Mouse (Mus musculus): ENCODE results near the gene 5031439G07Rik.

The 5031439G07Rik gene

DNA sequence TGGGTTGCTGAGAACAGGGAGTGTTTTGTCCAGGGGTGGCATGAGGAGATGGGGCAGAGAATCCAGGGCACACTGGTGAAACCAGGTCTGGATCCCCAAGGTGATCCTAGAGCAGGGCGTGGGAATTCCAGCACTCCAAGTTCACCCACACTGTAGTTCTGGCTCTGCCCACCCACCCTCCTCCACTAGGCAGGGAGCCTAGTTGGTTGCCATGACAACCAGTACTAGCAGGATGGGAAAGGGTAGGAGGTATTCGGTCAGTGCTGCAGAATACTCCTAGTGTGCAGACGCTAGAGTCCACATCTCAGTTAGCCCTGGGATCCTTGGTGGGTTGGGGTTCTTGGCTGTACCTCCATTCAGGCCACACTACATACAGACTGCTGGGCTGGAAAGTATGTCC lies 30.5 kb downstream of the 5031439G07Rik start:
- no peak for DNase-seq (ENCODE audit: low spot score in 2 of 2)

DNA sequence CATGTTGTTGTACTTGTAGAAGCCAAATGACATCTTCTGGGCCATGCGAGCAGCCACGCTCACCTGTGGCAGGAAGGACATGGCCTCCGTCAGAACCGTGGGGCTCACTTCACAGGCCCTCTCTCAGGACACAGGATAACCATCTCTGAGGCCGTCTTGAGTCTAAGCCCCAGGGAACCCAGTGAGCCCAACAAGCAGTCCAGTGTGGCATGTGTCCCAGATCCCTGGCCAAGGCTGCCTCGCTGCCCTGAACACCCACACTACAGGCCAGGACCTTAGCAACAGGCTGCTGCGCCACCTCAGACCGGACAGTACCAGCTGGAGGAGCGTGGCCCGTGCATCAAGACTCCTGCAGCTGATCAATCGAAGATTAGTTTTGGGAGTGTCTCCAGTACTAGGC lies 35.1 kb downstream of the 5031439G07Rik start:
- DNase-seq (ENCODE audit: low spot score in 2 of 2) = no peak

DNA sequence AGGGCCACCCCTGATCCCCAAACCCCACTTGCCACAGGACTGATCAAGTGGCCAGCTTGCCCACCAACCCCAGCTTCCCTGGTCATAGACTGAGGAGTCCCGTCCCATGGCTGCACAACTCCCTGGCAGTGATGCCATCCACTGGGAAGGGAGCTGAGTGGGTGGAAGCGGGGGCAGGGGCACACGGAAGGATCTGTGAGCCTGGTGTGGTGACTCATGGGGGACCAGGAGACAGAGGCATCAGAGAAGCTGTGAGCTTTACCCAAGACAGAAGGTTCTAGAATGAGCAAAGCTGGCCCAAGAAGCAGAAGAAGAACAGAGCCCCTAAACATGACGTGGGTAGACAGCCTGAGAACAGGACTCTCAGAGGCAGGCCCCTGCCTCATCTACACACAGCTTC lies 38.3 kb downstream of the 5031439G07Rik start:
- no peak for DNase-seq (ENCODE audit: low spot score in 2 of 2)

DNA sequence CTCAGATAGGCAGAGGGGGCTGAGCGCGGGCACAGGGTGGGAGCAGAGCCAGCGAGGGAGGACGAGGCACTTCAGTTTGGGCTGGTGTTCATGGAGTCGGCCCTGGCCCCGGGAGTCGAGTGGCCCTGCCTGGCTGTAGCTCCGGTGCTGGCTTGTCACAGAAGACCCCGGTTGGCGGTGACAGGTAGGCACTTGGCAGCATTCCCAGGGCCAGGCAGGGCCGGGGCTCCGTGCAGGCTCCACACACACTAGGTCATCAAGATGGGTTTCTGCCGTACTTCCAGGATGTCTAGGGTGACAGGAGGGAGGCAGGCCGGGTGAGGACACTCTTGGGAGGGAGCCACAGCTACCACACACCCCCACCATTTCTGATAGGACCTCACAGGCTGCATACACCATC lies 39.4 kb downstream of the 5031439G07Rik start:
- DNase-seq (ENCODE audit: low spot score in 2 of 2) = no peak

DNA sequence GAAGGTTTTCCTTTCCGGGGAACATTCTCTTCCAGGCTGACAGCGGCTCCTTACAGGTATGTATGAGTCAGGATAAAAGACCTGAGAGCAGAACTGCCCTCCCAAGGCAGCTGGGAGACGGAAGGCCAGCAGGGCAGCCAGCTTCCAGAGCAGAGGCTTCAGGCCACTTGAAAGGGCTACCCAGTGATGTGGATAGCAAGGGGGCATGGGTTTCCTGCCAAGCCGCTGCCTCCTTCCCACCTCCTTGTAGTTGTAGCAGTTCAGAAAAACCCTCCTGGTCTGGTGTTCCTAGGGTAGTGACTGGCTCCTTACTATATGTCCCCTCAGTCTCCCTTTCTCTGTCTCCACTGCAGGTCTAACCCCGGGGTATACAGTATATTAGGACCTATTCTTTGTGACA lies 44.0 kb downstream of the 5031439G07Rik start:
- no peak for DNase-seq (ENCODE audit: low spot score in 2 of 2)

DNA sequence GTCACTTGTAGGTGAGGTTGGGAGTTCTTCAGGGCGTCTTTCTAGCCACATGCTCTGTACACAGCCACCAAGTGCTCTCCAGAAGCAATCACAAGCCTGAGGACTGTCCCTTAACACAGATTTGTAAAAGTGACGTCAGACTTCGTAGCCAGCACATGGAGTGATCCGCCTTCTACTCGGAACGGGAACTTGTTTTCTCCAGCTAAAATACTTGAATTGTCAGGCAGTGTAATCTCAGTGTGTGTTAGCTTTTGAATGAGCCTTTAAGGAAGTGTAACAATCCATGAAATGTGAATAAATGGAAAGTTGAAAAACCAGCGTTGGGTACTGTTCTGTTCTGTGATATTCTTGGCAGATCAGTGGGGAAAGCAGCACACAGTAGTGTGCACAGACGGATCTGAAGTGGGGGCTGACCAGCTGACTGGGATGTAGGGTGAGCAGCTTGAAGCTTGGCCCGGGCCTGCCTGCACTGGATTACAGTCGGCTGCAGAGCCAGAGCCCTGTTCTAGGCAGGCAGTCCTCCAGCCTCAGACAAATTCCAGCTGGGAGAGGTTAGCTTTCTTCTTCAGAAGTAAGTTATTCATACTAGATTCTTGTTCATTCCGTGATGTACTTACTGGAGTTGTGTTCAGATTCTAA lies 45.6 kb downstream of the 5031439G07Rik start:
- DNase-seq (ENCODE audit: low spot score in 2 of 2) = peak; percentile 15 to 44

DNA sequence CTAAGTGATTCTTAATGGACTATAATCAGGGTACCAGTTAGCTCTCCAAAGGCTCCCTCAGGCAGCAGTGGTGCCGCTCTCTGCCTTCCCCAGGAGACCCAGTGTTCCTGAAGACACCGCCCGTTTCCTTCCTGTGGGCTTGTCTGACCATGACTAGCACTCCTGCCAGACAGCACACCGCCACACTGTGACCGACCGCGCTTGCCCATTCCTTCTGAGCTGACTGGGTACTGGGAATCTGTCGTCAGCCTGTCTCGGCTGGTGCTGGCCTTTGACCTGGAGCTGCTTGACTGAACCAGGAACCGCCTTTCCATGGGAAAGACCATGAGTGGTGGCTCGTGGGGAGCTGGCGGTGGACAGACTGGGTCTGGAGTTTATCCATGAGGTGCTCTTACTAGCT lies 48.2 kb downstream of the 5031439G07Rik start:
- DNase-seq (ENCODE audit: low spot score in 2 of 2) = peak; percentile 26 to 54

DNA sequence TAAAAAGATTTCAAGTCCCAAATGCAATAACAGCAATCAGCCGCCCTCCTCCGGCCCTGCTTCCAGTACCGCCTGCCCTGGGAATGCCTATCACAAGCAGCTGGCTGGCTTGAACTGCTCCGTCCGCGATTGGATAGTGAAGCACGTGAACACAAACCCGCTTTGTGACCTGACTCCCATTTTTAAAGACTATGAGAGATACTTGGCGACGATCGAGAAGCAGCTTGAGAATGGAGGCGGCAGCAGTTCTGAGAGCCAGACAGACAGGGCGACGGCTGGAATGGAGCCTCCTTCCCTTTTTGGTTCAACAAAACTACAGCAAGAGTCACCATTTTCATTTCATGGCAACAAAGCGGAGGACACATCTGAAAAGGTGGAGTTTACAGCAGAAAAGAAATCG lies 53.5 kb downstream of the 5031439G07Rik start:
- DNase-seq (ENCODE audit: low spot score in 2 of 2) = no peak

DNA sequence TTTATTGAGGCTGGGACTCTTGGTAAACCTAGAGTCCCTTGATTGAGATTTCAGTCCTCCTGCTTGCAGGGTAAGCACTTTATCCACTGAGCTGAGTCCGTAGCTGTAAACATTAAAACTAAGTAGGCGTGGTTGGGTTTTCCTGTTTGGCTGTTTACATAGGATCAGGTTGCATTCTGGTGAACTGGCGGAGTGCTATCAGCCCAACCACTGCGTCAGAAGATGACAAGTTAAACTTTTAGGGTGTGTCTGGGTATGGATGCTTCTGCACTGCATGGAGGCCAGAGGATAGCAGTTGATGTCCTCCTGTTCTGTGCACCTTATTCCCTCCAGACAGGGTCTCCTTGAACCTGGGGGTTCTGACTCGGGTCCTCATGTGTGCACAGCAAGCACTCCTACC lies 56.0 kb downstream of the 5031439G07Rik start:
- no peak for DNase-seq (ENCODE audit: low spot score in 2 of 2)

DNA sequence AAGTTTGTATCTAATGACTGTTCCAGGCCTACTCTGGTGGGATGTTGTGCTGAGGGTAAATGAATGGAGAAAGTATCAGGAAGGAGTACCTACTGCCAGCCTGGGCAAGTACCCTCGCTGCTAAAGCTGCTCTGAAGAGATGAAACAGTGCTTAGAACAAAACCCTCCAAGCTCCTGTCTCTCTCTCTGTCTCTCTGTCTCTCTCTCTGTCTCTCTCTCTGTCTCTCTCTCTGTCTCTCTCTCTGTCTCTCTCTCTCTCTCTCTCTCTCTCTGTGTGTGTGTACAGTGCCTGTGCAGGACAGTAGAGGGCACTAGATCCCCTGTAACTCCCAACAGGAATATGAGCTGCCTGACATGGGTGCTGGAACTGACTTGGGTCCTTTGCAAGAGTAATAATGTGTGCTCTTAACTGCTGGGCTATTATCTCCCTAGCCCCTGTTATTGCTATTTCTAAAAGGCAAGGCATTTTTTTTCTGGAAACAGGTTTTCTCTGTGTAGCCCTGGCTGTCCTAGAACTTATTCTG lies 62.8 kb downstream of the 5031439G07Rik start:
- no peak for DNase-seq (ENCODE audit: low spot score in 2 of 2)

DNA sequence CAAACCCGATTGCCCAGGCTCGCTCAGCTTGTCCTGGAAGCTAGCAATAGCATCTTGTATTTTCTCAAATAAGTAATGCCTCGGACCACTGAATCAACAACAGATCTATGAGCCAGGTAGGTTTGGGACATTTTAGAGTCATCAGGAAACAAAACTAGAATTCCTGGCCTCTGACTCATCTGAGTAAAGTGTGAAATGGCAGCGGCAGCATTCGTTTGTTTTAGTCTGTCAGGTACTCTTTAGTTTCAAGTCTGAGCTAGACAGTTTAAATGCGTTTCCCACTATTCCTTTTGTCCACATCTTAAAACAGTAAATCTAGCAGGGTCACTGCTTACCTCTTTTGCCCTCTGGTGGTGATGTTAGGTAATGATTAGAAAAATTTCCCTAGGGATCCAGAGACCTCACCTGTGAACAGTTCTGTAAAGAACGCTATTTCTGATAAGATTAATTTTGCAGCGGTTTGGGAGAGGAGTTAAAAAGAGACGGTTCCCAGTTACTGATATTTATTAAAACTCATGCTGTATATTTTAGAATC lies 63.5 kb downstream of the 5031439G07Rik start:
- peak; percentile 25 to 27 for DNase-seq (ENCODE audit: low spot score in 2 of 2)

DNA sequence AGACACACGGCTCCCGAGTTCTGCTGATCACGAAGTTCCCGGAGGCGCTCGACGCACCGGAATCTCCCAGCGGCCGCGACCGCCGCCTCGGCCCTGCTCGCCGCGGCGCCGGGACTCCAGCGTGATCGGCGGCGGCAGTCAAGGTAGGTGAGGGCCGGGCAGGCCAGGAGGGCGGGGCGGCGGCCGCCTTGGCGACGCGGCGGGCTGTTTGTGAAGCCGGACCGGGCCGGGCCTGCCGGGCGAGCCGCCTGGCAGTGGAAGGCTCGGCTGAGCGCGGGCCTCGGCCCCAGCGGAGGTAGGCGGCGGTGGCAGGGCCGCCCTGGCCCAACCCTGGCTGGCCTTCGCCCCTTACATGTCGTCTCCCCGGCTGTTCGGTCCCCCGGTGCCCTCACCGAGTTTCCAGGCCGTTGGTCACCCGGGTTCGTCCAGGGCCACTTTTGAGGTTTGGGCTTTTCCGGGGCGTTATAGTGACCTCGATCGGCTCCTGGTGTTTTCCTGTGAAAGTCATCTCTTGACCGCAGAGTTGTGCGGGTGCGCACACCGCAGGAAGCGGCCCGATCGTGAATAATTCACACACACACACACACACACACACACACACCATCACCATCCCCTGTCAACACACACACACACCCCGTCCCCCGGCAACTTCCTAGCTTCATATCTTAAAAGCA lies 64.7 kb downstream of the 5031439G07Rik start:
- DNase-seq (ENCODE audit: low spot score in 2 of 2) = peak in 1 of 2 experiments; percentile 17

DNA sequence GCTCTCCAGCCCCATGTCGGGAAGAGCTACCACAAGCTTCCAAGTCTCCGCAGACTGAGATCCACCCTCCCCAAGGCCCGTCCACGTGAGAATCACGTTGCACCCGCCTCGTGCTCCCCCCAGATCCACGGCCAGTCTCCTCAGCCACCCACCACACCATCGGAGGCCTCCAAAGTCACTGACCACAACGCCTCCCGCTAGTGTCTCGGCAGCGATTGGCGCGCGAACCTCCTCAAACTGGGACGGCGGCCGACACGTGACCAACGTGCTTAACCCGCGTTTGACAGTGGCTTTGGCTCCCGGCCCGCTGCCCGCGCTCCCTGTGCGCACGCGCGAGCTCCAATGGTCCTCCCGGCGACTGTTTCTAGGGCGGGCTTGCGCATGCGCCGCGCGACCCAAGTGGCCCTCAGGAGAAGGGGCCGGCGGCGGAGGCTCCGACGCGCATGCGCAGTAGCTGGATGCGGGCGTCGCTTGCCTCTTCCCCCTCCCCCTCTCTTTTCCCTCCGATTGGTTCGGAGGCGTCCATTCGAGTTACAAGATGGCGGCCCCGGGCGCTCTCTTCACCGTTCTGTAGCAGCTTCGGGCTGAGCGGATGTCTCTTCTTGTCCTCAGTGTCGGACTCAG lies 65.4 kb downstream of the 5031439G07Rik start, which contains the start of gene Nup50:
Gene Nup50, plus strand, starts transcription at position 528 of the 624 bp plus-strand sequence.
- DNase-seq (ENCODE audit: low spot score in 2 of 2) = peak; percentile 100

DNA sequence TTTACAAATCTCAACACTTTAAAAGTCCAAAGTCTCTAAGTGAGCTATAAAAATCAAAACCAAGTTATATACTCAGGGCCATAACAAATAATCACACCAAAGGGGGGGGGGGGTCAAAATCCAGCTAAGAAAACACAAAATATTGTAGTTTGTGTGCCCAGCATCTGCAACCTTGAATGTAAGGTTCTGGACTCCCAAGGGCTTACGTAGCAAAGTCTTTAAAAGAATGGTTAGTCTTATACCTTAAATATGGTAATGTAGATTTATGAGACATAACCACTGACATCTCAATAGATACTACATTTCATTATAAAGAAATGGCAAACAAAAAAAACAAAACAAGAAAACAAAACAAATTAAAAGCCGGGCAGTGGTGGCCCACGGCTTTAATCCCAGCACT lies 68.4 kb downstream of the 5031439G07Rik start, which contains the start of gene Gm29666:
Gene Gm29666, minus strand, starts transcription at position 101 of the 400 bp plus-strand sequence.
- no peak for DNase-seq (ENCODE audit: low spot score in 2 of 2)

DNA sequence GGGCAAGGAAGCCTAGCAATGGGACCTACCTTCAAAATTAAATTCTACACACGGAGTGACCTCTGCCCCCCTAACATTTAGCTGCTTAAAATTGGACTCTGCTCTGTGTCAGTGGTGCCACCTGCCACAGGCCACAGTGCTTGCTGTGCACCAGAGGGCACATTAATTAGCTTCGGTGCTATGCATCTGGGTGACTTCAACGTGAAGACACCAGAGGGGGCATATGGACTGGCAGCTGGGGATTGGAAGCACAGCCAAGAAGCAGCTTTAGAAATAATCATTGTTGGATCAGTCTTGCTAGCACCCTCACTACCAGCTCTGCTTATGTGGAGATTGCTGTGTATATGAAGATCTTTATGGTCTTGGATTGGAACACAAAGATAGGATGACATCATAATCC lies 75.2 kb downstream of the 5031439G07Rik start:
- no peak for DNase-seq (ENCODE audit: low spot score in 2 of 2)

DNA sequence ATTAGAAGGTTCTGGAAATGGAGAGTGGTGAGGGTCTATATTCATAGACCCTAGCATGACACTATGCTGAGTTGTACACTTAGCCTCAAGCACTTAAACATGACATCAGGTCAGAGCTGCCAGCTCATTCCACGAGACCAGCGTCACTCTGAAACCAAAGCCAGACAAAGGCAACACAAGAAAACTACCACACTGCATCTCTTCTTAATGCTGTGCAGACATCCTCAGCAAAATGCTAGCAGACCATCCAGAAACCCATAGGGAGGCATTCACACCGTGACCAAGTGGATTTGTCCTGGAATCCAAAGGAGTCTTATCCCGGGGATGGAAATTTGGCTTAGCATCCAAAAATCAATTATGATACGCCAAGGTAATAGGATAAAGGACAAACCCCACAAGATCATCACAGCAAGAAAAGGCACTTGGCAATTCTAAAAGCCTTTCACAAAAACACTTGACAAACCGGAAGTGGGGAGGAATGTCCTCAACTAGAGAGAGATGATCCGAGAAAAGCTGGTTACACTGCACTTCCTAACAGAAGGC lies 84.4 kb downstream of the 5031439G07Rik start:
- DNase-seq (ENCODE audit: low spot score in 2 of 2) = no peak

DNA sequence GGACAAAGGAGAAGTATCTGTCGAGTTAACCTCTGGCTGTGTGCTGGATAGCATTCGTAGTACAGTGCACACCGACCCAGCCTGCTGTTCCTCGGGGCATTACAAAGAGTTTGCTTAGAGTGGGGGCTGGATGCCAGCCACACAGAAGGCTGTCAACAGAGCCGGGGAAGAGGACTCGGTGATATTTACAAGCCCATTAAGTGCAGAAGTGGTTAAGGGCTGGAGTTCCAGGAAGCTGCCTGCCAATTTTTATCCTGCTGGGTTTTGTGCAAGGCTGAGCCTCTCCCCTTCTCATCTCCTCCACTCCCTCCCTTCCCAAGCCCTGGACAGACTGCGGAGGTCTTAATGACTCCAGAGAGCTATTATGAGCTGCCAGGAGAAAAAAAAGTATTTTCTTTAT lies 90.3 kb downstream of the 5031439G07Rik start:
- DNase-seq (ENCODE audit: low spot score in 2 of 2) = no peak

DNA sequence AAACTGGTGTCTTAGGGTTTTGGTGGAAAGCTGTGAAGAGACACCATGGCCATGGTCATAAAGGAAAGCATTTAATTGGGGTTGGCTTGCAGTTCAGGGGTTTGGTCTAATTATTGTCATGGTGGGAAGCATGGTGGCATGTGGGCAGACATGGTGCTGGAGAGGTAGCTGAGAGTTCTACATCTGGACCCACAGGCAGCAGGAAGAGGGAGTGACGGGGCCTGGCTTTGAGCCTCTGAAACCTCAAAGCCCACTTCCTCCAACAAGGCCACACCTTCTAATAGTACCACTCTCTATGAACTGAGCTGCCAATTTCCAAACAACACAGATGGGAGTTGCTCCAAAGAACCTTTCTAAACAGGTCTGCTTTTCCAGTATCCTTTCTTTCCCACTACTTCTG lies 91.7 kb downstream of the 5031439G07Rik start:
- DNase-seq (ENCODE audit: low spot score in 2 of 2) = no peak

DNA sequence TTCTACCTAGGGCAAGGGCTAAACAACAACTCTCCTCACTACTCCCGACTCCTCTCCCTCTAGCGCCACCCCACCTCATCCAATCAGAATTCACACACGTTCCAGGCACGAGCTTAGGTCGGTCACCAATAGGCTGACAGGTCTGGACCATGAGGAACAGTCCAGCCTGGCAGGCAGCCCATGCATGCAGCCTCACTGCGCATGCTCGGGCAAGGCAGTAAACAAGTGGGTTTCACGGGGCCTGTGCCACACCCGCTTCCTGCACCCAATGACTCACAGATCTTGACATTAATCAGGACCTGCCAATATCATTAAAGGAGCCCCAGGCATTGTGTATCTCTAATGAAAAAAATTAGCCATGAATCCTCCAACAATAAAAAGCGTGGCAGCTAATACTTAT lies 92.1 kb downstream of the 5031439G07Rik start:
- peak; percentile 6 to 28 for DNase-seq (ENCODE audit: low spot score in 2 of 2)

Data from heart, adult 9 months (tissue).